Mouse (Mus musculus) kidney, postnatal 36 days (tissue): Measurements from ENCODE around the gene Nos2.

ENCODE experiments used
- DNase-seq, 2 experiments: peaks; one replicate each; pipeline ENCODE4 v3.0.0; 2021 to 2022; ENCODE audit warnings: mixed read lengths in 2 of 2

Nos2 gene

DNA sequence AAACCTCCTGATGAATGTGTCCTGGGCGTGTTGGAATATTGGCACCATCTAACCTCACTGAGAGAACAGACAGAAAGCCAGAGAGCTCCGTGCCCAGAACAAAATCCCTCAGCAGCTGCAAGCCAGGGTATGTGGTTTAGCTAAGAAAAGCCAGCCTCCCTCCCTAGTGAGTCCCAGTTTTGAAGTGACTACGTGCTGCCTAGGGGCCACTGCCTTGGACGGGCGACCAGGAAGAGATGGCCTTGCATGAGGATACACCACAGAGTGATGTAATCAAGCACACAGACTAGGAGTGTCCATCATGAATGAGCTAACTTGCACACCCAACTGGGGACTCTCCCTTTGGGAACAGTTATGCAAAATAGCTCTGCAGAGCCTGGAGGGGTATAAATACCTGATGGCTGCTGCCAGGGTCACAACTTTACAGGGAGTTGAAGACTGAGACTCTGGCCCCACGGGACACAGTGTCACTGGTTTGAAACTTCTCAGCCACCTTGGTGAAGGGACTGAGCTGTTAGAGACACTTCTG, at the start of gene Nos2:
Gene Nos2 (plus strand): TSS at position 377 of the 529 bp plus-strand sequence.
- DNase-seq, result no peak

- no peak for DNase-seq
Measured at GRCm38 (mm10) chr11:78870891-78871290, 49.7 kb upstream of the Nos2 start.

GRCm38 (mm10) chr11:78872782-78873181, 47.8 kb upstream of the Nos2 start:
- DNase-seq, result no peak

DNA sequence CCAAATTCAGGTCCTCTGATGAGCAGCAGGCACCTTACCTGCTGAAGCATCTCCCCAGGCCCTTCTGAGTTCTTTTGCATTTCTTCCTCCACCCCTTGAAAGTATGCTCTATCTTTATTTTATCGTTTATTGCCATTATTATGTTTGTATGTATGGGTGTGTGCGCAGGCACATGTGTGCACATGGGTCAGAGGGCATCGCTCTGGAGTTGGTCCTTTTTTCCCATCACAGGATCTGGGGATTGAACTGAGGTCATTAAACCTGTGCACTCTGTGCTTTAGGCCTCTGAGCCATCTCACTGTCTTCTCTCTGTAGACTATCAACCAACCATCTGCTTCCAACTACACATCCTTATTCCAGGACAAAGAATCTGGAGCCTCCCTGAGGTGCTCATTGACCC, 40.9 kb upstream of the Nos2 start:
- no peak for DNase-seq

DNA sequence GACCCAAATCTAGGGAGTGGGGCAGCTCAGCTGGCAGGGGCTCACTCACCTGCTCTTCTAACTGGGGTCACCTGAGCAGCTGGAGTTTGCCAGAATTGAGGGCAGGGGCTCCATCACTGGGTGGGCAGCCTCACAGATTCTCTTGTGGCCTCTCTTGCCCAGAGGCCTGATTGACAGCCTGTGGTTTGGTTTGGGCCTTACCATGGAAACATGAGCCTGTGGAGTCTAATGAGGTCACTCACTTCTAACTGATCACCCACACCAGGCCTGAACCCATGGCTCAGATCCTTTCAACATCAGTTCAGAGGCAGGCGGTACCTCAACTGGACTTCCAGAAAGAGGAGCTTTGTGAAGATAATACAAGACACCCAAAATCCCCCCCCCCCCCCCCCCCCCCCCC, 33.9 kb upstream of the Nos2 start:
- peak in 1 of 2 experiments; percentile 3 for DNase-seq

GRCm38 (mm10) chr11:78887102-78887971, 33.2 kb upstream of the Nos2 start:
- peak; percentile 76 to 78 for DNase-seq

- no peak for DNase-seq
Measured at GRCm38 (mm10) chr11:78889156-78889555, 31.4 kb upstream of the Nos2 start.

DNA sequence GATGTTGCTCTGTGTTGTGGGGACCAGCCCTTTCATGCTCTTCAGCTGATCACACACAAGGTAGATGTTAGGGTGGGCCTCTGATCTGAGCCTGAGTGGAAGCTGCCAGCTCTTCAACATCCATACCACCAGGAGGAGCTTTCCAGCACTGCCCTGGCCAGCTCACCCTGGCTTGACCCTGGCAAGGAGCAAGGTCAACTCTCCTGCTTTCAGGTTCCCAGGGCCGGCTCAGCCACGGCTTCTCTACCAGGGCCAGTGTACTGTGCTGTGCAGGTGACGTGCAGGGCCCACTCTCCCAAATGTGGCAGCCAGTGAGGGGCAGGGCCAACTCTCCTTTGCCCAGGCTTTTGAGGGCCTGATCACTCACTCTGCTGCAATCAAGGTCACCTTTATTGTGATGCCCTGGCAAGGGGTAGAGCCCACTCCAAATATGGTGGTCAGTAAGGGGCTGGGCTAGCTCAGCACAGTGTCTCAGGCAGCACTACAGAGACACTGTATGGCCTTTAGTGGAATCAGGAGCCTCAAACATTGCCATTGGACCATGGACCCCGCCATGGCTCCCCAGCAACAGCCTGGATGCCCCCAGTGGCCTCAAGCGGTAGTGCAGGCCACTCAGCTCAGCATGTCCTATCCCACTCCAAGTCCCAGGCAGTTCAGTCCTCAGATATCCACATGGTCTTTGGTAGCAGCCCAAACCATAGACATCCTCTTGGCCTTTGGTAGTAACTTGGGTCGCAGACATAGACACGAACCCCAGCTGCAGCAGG, 24.0 kb upstream of the Nos2 start:
- DNase-seq, result peak in 1 of 2 experiments; percentile 64

DNA sequence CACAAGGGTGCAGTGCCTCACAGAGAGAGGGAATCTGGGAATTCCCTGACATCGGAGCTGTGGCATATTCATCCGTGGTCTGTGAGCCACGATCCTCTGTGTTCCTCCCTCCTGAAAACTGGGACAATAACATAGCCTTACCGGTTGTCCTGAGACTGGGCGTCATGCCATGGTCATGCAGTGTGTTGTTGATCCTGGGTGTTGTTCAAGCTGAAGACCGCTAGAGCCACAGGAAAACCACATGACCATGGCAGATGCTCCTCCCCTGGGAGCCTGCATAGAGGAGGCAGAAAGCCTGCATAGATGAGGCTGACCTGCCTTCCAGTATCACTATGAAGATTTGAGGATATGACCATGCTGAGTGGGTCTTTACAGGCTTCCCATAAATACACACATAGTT, 5.1 kb upstream of the Nos2 start:
- peak in 1 of 2 experiments; percentile 5 for DNase-seq

DNA sequence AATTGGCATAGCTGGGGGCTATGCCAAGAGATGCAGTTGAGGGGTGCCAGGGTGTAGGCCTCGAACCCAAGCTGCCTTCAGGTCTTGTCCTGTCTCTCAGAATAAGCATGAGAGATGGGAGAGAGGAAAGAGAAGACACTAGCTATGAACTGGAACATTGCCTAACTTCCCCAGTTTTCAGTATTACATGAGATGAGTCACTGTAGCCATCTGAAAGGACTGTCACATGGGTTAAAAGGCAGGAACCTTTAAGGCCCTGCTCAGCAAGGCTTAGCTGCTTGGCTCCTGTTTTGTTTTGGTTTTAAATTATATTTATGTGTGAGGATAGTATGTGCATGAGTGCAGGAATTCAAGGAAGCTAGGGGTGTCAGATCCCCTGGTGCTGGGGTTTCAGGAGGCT, 4.2 kb upstream of the Nos2 start:
- DNase-seq, result no peak

DNA sequence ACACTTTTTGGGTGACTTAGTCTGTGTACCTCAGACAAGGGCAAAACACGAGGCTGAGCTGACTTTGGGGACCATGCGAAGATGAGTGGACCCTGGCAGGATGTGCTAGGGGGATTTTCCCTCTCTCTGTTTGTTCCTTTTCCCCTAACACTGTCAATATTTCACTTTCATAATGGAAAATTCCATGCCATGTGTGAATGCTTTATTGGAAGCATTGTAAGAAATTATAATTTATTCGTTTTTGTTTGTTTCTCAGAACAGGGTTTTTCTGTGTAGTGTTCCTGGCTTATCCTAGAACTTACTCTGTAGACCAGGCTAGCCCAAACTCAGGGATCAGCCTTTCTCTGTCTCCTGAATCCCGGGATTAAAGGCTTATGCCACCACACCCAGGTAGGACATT, 842 bp upstream of the Nos2 start:
- DNase-seq, result no peak

DNA sequence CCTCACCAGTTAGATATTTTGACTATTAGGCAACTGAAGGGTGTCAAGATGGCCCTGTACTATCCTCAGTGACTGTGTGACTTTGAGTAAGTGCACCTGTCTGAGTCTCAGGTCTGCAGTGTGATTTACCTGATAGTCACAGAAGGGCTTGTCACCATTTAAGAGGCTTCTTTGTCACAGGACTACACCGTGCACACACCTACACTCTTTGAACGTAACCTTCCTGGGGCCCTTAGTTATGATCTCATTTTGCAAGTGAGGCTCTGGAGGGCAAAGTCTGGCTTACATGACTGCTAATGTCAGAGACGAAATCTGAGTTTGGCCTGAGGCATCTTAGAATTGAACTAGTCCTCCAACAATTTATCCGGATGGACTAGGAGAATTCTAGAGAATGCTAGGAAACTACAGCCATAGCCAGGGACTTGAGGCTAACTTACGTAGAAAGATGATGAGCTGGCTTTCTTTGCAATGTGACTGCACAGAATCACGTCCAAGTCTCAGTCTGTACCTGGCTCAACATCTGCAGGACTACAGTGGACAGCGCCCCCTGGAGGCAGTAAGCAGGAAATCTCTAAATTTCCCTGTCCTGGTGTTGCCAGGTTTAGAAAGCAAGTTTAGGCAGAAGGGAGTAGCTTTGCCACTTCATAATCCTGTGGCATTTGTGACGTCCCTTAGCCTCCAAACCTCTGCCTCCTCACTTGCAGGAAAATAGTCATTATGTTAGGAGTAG, 2.3 kb downstream of the Nos2 start:
- peak; percentile 46 to 72 for DNase-seq

DNA sequence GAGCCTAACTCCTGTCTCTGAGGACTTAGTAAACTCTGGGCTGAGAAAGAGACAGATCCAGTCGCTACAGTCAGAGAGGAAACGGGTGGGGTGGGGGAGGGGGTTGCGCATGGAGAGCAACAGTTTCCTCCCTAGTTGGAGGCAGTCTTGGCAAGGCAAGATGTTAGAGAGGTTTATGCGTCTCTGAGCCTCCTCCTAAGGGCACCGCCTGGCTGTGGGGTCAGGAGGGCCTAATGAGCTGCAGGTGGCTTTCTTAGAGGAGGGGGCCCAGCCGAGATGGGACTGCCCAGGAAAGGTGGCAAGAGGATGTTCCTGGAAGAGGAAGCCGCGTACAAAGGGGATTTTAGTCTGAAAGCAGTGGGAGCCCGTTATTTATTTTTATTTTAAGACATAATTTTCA, 3.5 kb downstream of the Nos2 start:
- DNase-seq, result peak; percentile 0 to 19

GRCm38 (mm10) chr11:78924916-78925315, 4.3 kb downstream of the Nos2 start:
- DNase-seq, result peak; percentile 2 to 51

- DNase-seq, result peak; percentile 68 to 75
Measured at GRCm38 (mm10) chr11:78929345-78929744, 8.8 kb downstream of the Nos2 start.

DNA sequence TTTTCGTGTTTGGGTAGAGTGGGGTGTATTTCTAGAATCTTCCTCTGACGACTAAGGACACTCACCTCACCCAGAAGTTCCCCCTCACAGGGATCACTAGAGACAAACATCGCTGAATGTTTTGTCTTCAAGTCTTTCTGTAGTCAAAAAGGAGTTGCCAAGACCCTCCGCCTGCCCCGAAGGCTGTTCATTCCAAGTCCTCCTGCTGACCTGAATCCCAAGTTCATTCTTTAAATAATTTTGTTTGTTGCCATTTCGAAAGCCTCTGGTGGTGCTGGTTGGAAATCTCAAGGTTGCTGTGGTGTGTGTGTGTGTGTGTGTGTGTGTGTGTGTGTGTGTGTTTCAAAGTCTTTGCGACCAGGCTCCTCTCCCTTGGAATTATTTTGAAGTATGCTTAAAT, 13.7 kb downstream of the Nos2 start:
- no peak for DNase-seq

DNA sequence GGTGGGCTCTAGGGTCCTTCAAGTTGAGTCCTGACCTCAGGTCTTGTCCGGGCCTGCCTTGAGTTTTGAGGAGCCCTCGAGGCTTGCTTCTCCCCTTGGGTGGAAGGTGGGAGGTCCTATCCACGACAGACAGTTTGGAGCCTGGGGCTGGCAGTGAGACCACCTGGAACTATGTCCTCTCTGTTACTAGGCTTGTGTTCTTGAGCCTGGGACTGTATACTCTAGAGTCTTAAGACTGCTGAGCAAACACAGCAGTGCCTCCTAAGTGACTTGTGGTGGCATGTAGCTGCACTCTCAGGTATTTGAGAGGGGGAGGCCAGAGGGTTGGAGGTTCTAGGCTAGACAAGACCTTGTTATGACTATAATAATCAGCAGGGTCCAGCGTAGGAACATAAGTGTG, 14.1 kb downstream of the Nos2 start:
- no peak for DNase-seq

DNA sequence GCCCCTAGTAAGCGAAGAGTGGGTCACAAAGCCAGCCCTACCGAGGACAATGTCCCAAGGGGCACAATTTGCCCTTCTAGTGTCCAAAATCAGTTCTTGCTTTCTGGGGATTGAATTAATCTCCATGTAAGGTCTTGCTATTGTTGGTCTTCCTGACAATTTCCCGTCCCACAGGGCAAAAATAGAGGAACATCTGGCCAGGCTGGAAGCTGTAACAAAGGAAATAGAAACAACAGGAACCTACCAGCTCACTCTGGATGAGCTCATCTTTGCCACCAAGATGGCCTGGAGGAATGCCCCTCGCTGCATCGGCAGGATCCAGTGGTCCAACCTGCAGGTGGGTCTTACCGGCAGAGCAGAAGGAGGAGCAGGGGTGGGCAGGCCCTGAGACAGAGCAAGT, 14.6 kb downstream of the Nos2 start:
- DNase-seq, result peak; percentile 2 to 4

DNA sequence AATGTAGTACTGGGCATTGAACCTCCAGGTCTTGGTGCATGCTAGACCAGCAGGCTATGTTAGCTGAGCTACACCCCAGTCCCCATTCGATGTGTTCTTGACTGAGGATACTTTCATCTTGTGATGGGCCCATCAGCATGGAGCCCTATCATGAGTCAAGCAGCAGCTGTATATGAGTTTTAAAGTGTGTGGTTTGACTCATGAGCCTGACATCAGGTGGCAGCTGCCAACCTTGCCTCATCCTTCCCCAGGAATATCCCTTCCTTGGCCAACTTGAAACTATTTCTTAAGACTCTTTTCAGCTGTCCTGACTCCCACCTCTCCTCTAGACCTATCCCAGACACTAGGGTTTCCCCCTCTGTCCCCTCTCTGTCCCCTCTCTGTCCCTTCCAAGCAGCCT, 22.5 kb downstream of the Nos2 start:
- no peak for DNase-seq

DNA sequence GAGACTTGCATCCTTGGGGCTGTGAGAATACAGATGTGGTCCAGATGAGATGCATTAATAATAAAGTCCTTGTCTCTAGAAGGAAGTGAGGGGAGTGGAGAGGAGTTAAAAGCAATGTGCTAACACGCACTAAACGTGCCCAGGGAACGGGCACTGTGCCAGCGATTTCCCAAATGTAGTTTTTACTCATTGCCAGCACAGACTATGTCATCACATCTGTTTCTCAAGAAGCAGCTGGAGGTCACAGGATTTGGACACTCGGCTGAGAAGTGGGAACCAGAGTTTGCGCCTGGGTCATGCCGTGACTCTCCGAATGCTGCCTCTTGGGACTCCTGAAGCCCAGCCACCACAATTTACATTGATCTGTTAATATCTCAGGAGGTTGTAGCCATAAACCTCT, 29.8 kb downstream of the Nos2 start:
- no peak for DNase-seq

DNA sequence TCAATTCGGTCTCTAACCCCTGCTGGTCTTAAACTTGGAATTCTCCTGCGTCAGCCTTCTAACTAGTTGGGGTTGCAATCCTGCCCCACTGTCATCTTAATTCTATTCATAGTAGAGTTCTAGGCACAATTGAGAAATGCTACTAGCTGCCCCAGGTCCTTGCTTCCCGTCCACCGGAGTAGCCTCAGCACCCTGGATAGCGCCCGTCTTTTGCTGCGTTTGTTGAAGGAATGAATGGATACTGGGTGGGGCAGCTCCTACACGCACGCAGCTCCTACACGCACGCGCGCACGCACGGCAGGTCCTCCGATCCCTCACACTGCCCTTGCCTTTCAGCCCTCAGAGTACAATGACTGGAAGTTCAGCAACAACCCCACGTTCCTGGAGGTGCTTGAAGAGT, 31.9 kb downstream of the Nos2 start:
- peak; percentile 20 to 75 for DNase-seq

DNA sequence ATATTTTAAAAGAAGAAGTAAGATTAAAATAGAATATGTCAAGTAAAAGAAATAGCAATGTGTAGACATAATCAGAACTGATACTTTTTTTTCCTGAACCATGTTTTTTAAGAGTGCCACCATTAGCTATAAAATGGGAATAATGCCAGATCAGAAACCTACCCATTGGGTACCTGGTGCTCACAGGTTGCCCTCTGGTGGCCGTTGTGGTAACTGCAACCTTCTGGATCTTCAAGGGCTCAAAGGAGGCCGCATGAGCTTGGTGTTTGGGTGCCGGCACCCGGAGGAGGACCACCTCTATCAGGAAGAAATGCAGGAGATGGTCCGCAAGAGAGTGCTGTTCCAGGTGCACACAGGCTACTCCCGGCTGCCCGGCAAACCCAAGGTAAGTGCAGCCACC, 35.7 kb downstream of the Nos2 start:
- DNase-seq, result peak; percentile 76 to 91

- DNase-seq, result no peak
Measured at GRCm38 (mm10) chr11:78959367-78959766, 38.8 kb downstream of the Nos2 start.
